Mouse (Mus musculus) kidney, postnatal 0 days (tissue): ENCODE results near the gene Gm20388. TPM values are rescaled to one million over a fixed set of nuclear protein-coding genes. Genes with fewer than 3 reads are reported as not detected.

ENCODE experiments used
- ATAC-seq: fragments of 200-750 bp; cut with Nextera tagmentation; replicated peaks from 2 replicates; pipeline ENCODE4 v1.8.0; 2017; ENCODE audit warnings: low read depth, moderate number of reproducible peaks, moderate TSS enrichment, moderate library complexity; ENCODE audit not compliant: low FRiP score
- DNase-seq: peaks from one replicate; pipeline ENCODE4 v3.0.0-alpha.2; 2016; ENCODE audit warnings: low spot score
- H3K27ac ChIP-seq: fragments of 300-500 bp; sonication (generic); 2 replicates; pipeline ENCODE4 v1.5.1; 2014; ENCODE audit warnings: mild to moderate bottlenecking
- H3K27me3 ChIP-seq: fragments of 300-500 bp; sonication (generic); 2 replicates; pipeline ENCODE4 v1.6.1; 2014; ENCODE audit warnings: low read length, mixed read lengths; ENCODE audit not compliant: insufficient read depth
- H3K36me3 ChIP-seq: fragments of 300-500 bp; sonication (generic); 2 replicates; pipeline ENCODE4 v1.6.1; 2014; ENCODE audit warnings: low read length, mixed read lengths; ENCODE audit not compliant: insufficient read depth
- H3K4me1 ChIP-seq: fragments of 300-500 bp; sonication (generic); replicated peaks from 2 replicates; pipeline ENCODE4 v1.6.1; 2014; ENCODE audit warnings: antibody characterized with exemption, low read length, mixed read lengths; ENCODE audit not compliant: insufficient read depth
- H3K4me2 ChIP-seq: fragments of 300-500 bp; sonication (generic); 2 replicates; pipeline ENCODE4 v1.6.1; 2014; ENCODE audit warnings: mild to moderate bottlenecking, low read length, moderate library complexity, mixed read lengths
- H3K4me3 ChIP-seq: fragments of 300-500 bp; sonication (generic); replicated peaks from 2 replicates; pipeline ENCODE4 v1.5.1; 2014; ENCODE audit warnings: low read depth, low read length
- H3K9ac ChIP-seq: fragments of 300-500 bp; sonication (generic); 2 replicates; pipeline ENCODE4 v1.6.1; 2014; ENCODE audit warnings: low read depth, low read length
- H3K9me3 ChIP-seq: fragments of 300-500 bp; sonication (generic); replicated peaks from 2 replicates; pipeline ENCODE4 v1.6.1; 2016; ENCODE audit warnings: low read length, inconsistent platforms, mixed read lengths
- CTCF ChIP-seq: IDR thresholded peaks from 2 replicates; pipeline ENCODE4 v1.5.1; 2016; ENCODE audit warnings: antibody characterized with exemption, low read depth, mild to moderate bottlenecking, moderate library complexity
- WGBS: fragments of 180-500 bp; shearing (Covaris S2); extraction: QIAGEN DNeasy Blood & Tissue Kit; methylation state at CpG from one replicate; pipeline ENCODE4 v1.1.7; 2014; 5-methylcytosine and 5-hydroxymethylcytosine counted together
- polyA plus RNA-seq: library from polyadenylated mRNA; unstranded; fragments of >200 nt; fragmentation: Nextera tagmentation; extraction: Ambion mirVana; gene quantifications from 2 replicates; pipeline ENCODE4 v1.2.1, GENCODE M21; 2015

Gene Gm20388
- polyA plus RNA-seq, 1 experiment from 2014 or later: not detected

DNA sequence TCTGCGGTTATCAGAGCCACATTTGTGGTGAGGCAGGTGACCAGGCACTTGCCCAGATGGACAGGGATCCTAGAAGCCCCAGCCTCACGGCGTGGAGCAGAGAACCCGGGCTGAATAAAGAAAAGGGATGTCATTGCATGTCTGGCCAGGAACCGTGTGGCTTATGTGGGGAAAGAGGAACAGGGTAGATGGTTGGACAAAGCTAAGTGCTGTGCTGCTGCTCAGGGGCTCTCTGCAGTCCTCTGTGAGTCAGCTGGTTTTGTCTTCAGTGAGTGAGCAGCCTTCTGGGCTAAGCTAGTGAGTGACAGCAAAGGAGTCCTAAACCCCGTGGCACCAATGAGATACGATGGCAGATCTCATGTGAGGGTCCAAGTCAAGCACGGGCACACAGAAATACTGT lies 220.5 kb downstream of the Gm20388 start:
- WGBS: 82% methylated on average over 8 of the region's 8 CpGs
- TF ChIP-seq CTCF: no peak
- no peak for DNase-seq

GRCm38 (mm10) chr8:120133169-120133568 lies 222.5 kb downstream of the Gm20388 start:
- Histone ChIP-seq H3K36me3 (no peaks in the 10 kb centered on the region), H3K9me3 (no peaks in the 10 kb centered on the region), H3K4me1 (no peaks in the 10 kb centered on the region), H3K27me3 (no peaks in the 10 kb centered on the region), H3K27ac (no peak overlapping the region), H3K4me3 (no peak overlapping the region), H3K4me2 (no peak overlapping the region), H3K9ac (no peak overlapping the region)
- ATAC-seq (no peak), DNase-seq (no peak)
- peak; percentile 25; the same call in 1 of the 2 replicates for TF ChIP-seq CTCF
- WGBS: 77% methylated on average over 7 of the region's 7 CpGs

More for the DNA sequence above, 220.5 kb downstream of the Gm20388 start:
- Histone ChIP-seq H3K4me2 (no peak overlapping the region), H3K4me1 (no peaks in the 10 kb centered on the region), H3K27me3 (no peaks in the 10 kb centered on the region), H3K9ac (no peak overlapping the region), H3K9me3 (no peaks in the 10 kb centered on the region), H3K4me3 (no peak overlapping the region), H3K27ac (no peak overlapping the region), H3K36me3 (no peaks in the 10 kb centered on the region)
- no peak for ATAC-seq

- ATAC-seq (no peak), DNase-seq (no peak)
- H3K4me3 ChIP-seq: no peak overlapping the region
- H3K27ac ChIP-seq: no peak overlapping the region
- no peak overlapping the region for H3K9ac ChIP-seq
- H3K36me3 ChIP-seq: no peaks in the 10 kb centered on the region
- TF ChIP-seq CTCF: no peak
- no peaks in the 10 kb centered on the region for H3K4me1 ChIP-seq
- no peak overlapping the region for H3K4me2 ChIP-seq
- WGBS: 89% methylated on average over 7 of the region's 7 CpGs
- H3K9me3 ChIP-seq: no peaks in the 10 kb centered on the region
- no peaks in the 10 kb centered on the region for H3K27me3 ChIP-seq
Observed at GRCm38 (mm10) chr8:120135687-120136086, 225.0 kb downstream of the Gm20388 start.

- no peaks in the 10 kb centered on the region for H3K36me3 ChIP-seq
- DNase-seq (no peak), ATAC-seq (no peak)
Observed at GRCm38 (mm10) chr8:120136618-120137017, 226.0 kb downstream of the Gm20388 start.

DNA sequence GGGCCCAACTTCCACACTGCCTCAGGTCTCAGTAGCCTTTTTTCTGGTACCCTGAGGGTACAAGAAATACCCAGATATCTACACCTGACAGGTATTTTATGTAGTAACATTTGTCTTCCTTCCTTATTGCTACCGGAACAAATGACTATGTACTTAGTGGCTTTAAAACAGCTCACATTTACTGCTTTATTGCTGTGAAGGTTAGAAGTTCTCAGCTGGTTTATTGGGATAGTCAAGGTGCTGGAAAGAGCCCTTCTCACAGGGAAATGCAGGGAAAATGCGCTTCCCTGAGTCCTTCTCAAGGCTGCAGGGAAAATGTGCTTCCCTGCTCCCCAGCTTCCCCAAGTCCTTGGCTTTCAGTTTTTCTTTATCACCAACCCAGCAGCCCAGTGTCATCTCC lies 228.3 kb downstream of the Gm20388 start:
- Histone ChIP-seq H3K9me3 (no peaks in the 10 kb centered on the region), H3K4me3 (no peak overlapping the region), H3K27ac (no peak overlapping the region), H3K9ac (no peak overlapping the region), H3K4me1 (no peaks in the 10 kb centered on the region), H3K4me2 (no peak overlapping the region), H3K36me3 (no peaks in the 10 kb centered on the region), H3K27me3 (no peaks in the 10 kb centered on the region)
- no peak for ATAC-seq
- WGBS: 64% methylated on average over 2 of the region's 2 CpGs
- no peak for TF ChIP-seq CTCF
- no peak for DNase-seq

More at GRCm38 (mm10) chr8:120136618-120137017, 226.0 kb downstream of the Gm20388 start:
- no peak overlapping the region for H3K4me3 ChIP-seq
- H3K9me3 ChIP-seq: no peaks in the 10 kb centered on the region
- TF ChIP-seq CTCF: no peak
- H3K27ac ChIP-seq: no peak overlapping the region
- H3K9ac ChIP-seq: no peak overlapping the region
- no peak overlapping the region for H3K4me2 ChIP-seq
- 65% methylated on average over 7 of the region's 7 CpGs for WGBS
- no peaks in the 10 kb centered on the region for H3K27me3 ChIP-seq
- no peaks in the 10 kb centered on the region for H3K4me1 ChIP-seq

DNA sequence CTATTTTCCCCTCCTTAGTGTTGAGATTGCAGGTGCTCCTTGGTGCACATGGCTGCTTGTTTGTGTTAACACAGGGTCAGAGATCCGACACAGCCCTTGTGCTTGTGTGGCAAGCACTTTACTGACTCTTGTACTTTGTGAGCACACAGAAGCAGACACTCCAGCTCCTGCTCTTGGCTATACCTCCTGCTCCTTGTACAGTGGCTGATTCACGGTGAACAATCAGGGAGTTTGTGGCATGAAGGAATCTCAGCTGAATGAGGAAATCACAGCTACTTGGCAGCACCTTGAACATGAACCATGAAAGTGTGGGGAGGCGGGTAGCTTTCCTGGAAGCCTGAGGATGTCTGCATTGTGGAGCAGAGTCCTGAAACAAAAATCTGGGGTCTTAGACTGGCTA lies 230.1 kb downstream of the Gm20388 start:
- DNase-seq (no peak), ATAC-seq (no peak)
- no peak overlapping the region for H3K9ac ChIP-seq
- no peaks in the 10 kb centered on the region for H3K9me3 ChIP-seq
- no peak for TF ChIP-seq CTCF
- no peak overlapping the region for H3K4me3 ChIP-seq
- H3K4me1 ChIP-seq: no peaks in the 10 kb centered on the region
- 46% methylated on average over 3 of the region's 3 CpGs for WGBS
- H3K27me3 ChIP-seq: no peaks in the 10 kb centered on the region
- no peaks in the 10 kb centered on the region for H3K36me3 ChIP-seq
- H3K27ac ChIP-seq: no peak overlapping the region
- no peak overlapping the region for H3K4me2 ChIP-seq
